Mouse (Mus musculus) myocyte (in vitro differentiated cells): Measurements from ENCODE around the gene Arhgap11a.

Experiments
- CEBPB ChIP-seq: IDR thresholded peaks from 2 replicates; pipeline ENCODE4 v1.6.1; 2011; ENCODE audit warnings: mild to moderate bottlenecking, moderate library complexity; ENCODE audit not compliant: poor library complexity, insufficient read depth, severe bottlenecking
- E2F4 ChIP-seq: IDR thresholded peaks from one replicate; pipeline ENCODE4 v1.6.1; 2011; ENCODE audit warnings: mild to moderate bottlenecking, control low read depth, moderate library complexity; ENCODE audit not compliant: insufficient read depth
- POLR2A ChIP-seq: IDR thresholded peaks from one replicate; pipeline ENCODE4 v1.6.1; 2011; ENCODE audit warnings: low read depth, mild to moderate bottlenecking, control low read depth, moderate library complexity; ENCODE audit not compliant: insufficient read length
- TCF12 ChIP-seq: IDR thresholded peaks from one replicate; pipeline ENCODE4 v1.6.1; 2011; ENCODE audit warnings: mild to moderate bottlenecking, control low read depth; ENCODE audit not compliant: poor library complexity, insufficient read depth, severe bottlenecking

DNA sequence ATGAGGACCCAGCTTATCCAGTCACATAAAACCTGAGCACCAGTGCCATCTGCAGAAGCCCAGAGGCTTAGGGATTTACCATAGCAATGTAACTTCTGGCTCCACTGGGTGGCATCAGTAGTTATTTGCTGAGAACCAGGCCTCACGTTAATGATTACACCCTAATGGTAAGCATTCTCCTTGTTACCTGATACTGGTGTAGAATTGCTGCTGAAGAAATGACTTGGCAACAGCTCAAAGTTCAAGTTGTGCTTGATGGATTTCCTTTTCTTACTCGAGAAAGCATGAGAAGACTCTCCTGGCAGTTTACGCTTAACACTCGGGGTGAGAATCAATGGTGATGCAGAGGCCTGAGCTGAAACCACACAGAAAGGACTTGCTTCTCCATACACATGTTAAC is 9.0 kb downstream of the Arhgap11a start:
- no peak for TF ChIP-seq E2F4
- no peak for TF ChIP-seq POLR2A
- TF ChIP-seq TCF12 = no peak
- no peak for TF ChIP-seq CEBPB
